ENCODE assay signal across 19 mouse cellular contexts in genomic region chr19:29126347-29127015, GRCm38 (mm10). TPM values are rescaled to one million over a fixed set of nuclear protein-coding genes. Genes with fewer than 3 reads are reported as not detected.
DNase-seq lines count a peak whose midpoint lies in the region; ATAC-seq lines count a peak whose summit lies in the region.
"Had no signal": no experiment of that assay in that cellular context is flagged by ENCODE, and none has a peak within 500 bp of the region (broad histone marks: within the 10 kb centered on the region; RNA-seq: fewer than 3 reads in every experiment).

No protein-coding gene starts in this region.

- H3K4me2 ChIP-seq in liver, embryonic 11.5 days = 0 out of 2 replicates have a peak overlapping the region, but pooled peaks have one; percentile 7
- peak overlapping the region; percentile 37; the same call in 1 of the 2 replicates for H3K4me2 ChIP-seq in liver, embryonic 15.5 days
- no peak overlapping the region for H3K4me2 ChIP-seq in forebrain, embryonic 13.5 days
- H3K4me2 ChIP-seq: forebrain, embryonic 12.5 days; heart, embryonic 13.5 days; hindbrain, embryonic 12.5 days had no signal

- WGBS in liver, embryonic 11.5 days = 88% methylated on average over 12 of the region's 12 CpGs
- 81% methylated on average over 12 of the region's 12 CpGs for WGBS in liver, embryonic 15.5 days (ENCODE audit: insufficient replicate concordance)
- 96% methylated on average over 12 of the region's 12 CpGs for WGBS in forebrain, embryonic 13.5 days

- H3K9me3 ChIP-seq in erythroblast, embryonic 14.5 days (ENCODE audit: control insufficient read depth, low read length) = no peaks in the 10 kb centered on the region
- no peaks in the 10 kb centered on the region for H3K9me3 ChIP-seq in liver, embryonic 11.5 days (ENCODE audit: control insufficient read depth, low read length)
- H3K9me3 ChIP-seq in liver, embryonic 15.5 days (replicated peaks) = no peaks in the 10 kb centered on the region
- no peaks in the 10 kb centered on the region for H3K9me3 ChIP-seq in forebrain, embryonic 13.5 days (replicated peaks)
- H3K9me3 ChIP-seq: embryonic facial prominence, embryonic 10.5 days; forebrain, embryonic 12.5 days; heart, embryonic 13.5 days; hindbrain, embryonic 12.5 days had no signal

- peak overlapping the region; percentile 39 for H3K4me3 ChIP-seq in erythroblast, embryonic 14.5 days (replicated peaks)
- no peak overlapping the region for H3K4me3 ChIP-seq in liver, embryonic 11.5 days (ENCODE audit: low read depth, low read length)
- peak overlapping the region; percentile 35 for H3K4me3 ChIP-seq in liver, embryonic 15.5 days (replicated peaks)
- H3K4me3 ChIP-seq in forebrain, embryonic 13.5 days = no peak overlapping the region
- H3K4me3 ChIP-seq: embryonic facial prominence, embryonic 10.5 days; forebrain, embryonic 12.5 days; heart, adult 2 months; heart, embryonic 13.5 days; hindbrain, embryonic 12.5 days had no signal

- 0 out of 2 replicates have a peak overlapping the region, but pooled peaks have one; percentile 8 for H3K27ac ChIP-seq in liver, embryonic 11.5 days (ENCODE audit: low read depth, low read length)
- H3K27ac ChIP-seq in liver, embryonic 15.5 days (replicated peaks) = peak overlapping the region; percentile 74
- no peak overlapping the region for H3K27ac ChIP-seq in forebrain, embryonic 13.5 days
- H3K27ac ChIP-seq: forebrain, embryonic 12.5 days; heart, adult 2 months; heart, embryonic 13.5 days; hindbrain, embryonic 12.5 days had no signal

- H3K27me3 ChIP-seq in erythroblast, embryonic 14.5 days (ENCODE audit: control insufficient read depth) = no peaks in the 10 kb centered on the region
- H3K27me3 ChIP-seq in liver, embryonic 11.5 days (replicated peaks; ENCODE audit: control insufficient read depth, insufficient read depth, low read length) = no peaks in the 10 kb centered on the region
- no peaks in the 10 kb centered on the region for H3K27me3 ChIP-seq in liver, embryonic 15.5 days
- no peaks in the 10 kb centered on the region for H3K27me3 ChIP-seq in forebrain, embryonic 13.5 days
- H3K27me3 ChIP-seq: forebrain, embryonic 12.5 days; heart, embryonic 13.5 days; hindbrain, embryonic 12.5 days had no signal

- no peak for DNase-seq in liver, embryonic 11.5 days (ENCODE audit: low spot score)
- no peak for DNase-seq in thymus, postnatal 10 days (ENCODE audit: low spot score in 2 of 2)
- no peak for DNase-seq in heart, adult 9 months (ENCODE audit: low spot score in 2 of 2)
- DNase-seq: adrenal gland, adult 2 months; adrenal gland, postnatal 25 days; cerebellum, adult 18-20 months; cerebellum, adult 9-11 months; forebrain, postnatal 0 days; gastrocnemius, postnatal 14 days; heart, adult 2 months; heart, postnatal 4 days had no signal

- H3K9ac ChIP-seq in liver, embryonic 11.5 days (ENCODE audit: low read depth, low read length) = no peak overlapping the region
- H3K9ac ChIP-seq in liver, embryonic 15.5 days = no peak overlapping the region
- no peak overlapping the region for H3K9ac ChIP-seq in forebrain, embryonic 13.5 days
- H3K9ac ChIP-seq: forebrain, embryonic 12.5 days; forebrain, postnatal 0 days; heart, embryonic 13.5 days; hindbrain, embryonic 12.5 days had no signal

- ATAC-seq in liver, embryonic 11.5 days (replicated peaks; ENCODE audit: low FRiP score) = no peak
- ATAC-seq in liver, embryonic 15.5 days (ENCODE audit: insufficient read depth) = peak; percentile 64
- no peak for ATAC-seq in forebrain, embryonic 13.5 days
- ATAC-seq: forebrain, postnatal 0 days; hindbrain, embryonic 16.5 days had no signal

- peaks cover 4% of the 10 kb centered on the region; the same call in 1 of the 2 replicates for H3K4me1 ChIP-seq in erythroblast, embryonic 14.5 days (ENCODE audit: control insufficient read depth)
- H3K4me1 ChIP-seq in liver, embryonic 11.5 days (replicated peaks; ENCODE audit: control insufficient read depth, insufficient read depth, low read length) = peaks cover 5% of the 10 kb centered on the region; the same call in 1 of the 2 replicates
- H3K4me1 ChIP-seq in liver, embryonic 15.5 days (replicated peaks) = peaks cover 5% of the 10 kb centered on the region; the same call in 1 of the 2 replicates
- no peaks in the 10 kb centered on the region for H3K4me1 ChIP-seq in forebrain, embryonic 13.5 days
- H3K4me1 ChIP-seq: forebrain, embryonic 12.5 days; heart, embryonic 13.5 days; hindbrain, embryonic 12.5 days had no signal

- peaks cover 96% of the 10 kb centered on the region for H3K36me3 ChIP-seq in erythroblast, embryonic 14.5 days (ENCODE audit: control insufficient read depth)
- peaks cover 24% of the 10 kb centered on the region for H3K36me3 ChIP-seq in liver, embryonic 11.5 days (ENCODE audit: control insufficient read depth, insufficient read depth, low read length)
- peaks cover 80% of the 10 kb centered on the region for H3K36me3 ChIP-seq in liver, embryonic 15.5 days (replicated peaks)
- H3K36me3 ChIP-seq in forebrain, embryonic 13.5 days (ENCODE audit: poor library complexity, severe bottlenecking) = peaks cover 63% of the 10 kb centered on the region

RNA-seq across cellular contexts. Expression of gene Rcl1, which starts 25.3 kb away (rescaled TPM):
- polyA plus RNA-seq in erythroblast, embryonic 14.5 days (2012) = 1.2 and 1.6 TPM in 2 replicates
- 114 and 120 TPM in 2 replicates for polyA plus RNA-seq in liver, embryonic 11.5 days (2014; fragmentation: Nextera tagmentation; extraction: Ambion mirVana)
- polyA plus RNA-seq in liver, embryonic 15.5 days (2015; fragmentation: Nextera tagmentation; extraction: Ambion mirVana) = 65.8 and 69.2 TPM in 2 replicates
- 37.7 and 38.5 TPM in 2 replicates for polyA plus RNA-seq in forebrain, embryonic 13.5 days (2015; fragmentation: Nextera tagmentation; extraction: Ambion mirVana)

Comparison
In these comparisons a context has a peak if more than half of its experiments do, and no peak if none do; other contexts are left out.
1. H3K4me3 ChIP-seq: peak in erythroblast, embryonic 14.5 days (single experiment) and liver, embryonic 15.5 days (single experiment); none in liver, embryonic 11.5 days (single experiment) and forebrain, embryonic 13.5 days (single experiment).
2. RNA of gene Rcl1, which starts 25.3 kb away (polyA plus RNA-seq): 114 to 120 TPM in liver, embryonic 11.5 days, 65.8 to 69.2 TPM in liver, embryonic 15.5 days and 37.7 to 38.5 TPM in forebrain, embryonic 13.5 days; 1.2 to 1.6 TPM in erythroblast, embryonic 14.5 days; every median in the first group is over 10 times any median in the second.